Mouse (Mus musculus): ENCODE data around the gene Rnf186.

Rnf186 gene

DNA sequence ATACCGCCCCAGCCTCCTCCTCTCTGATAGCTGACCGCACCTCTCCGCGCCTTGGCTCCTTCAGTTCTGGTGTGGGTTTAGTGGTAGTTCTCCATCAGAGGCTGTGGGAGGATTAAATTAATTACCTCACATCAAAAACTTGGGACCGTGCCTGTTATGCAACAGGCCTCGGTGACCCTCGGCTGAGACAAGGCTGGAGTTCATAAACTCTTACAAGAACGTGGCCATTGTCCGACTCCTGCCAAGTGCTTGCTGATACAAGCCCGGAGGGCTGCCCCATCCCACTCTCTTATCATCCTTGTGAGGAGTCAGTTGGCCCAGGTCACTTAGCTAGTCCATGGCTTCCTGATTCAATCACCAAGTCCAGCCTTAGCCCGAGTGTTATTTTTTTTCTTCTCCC is 46.4 kb downstream of the Rnf186 start:
- peak; percentile 74 for DNase-seq (ENCODE audit: low spot score)

- no peak for DNase-seq (ENCODE audit: low spot score)
Observed at GRCm38 (mm10) chr4:139014793-139015192, 47.9 kb downstream of the Rnf186 start.

All from testis, postnatal 14 days (tissue).